Mouse (Mus musculus) kidney, adult 2 months (tissue): ENCODE data around the gene Sspo.

Experiments
- CTCF ChIP-seq: fragments of 200-500 bp; conservative IDR thresholded peaks from 2 replicates; pipeline ENCODE4 v1.5.1; 2011; ENCODE audit warnings: low read depth, mild to moderate bottlenecking, control low read depth, low read length, moderate library complexity, mixed read lengths; ENCODE audit not compliant: insufficient read depth, insufficient read length
- POLR2A ChIP-seq: fragments of 200-500 bp; IDR thresholded peaks from one replicate; pipeline ENCODE4 v1.6.1; 2011; ENCODE audit warnings: low read depth, low read length, control low read depth

DNA sequence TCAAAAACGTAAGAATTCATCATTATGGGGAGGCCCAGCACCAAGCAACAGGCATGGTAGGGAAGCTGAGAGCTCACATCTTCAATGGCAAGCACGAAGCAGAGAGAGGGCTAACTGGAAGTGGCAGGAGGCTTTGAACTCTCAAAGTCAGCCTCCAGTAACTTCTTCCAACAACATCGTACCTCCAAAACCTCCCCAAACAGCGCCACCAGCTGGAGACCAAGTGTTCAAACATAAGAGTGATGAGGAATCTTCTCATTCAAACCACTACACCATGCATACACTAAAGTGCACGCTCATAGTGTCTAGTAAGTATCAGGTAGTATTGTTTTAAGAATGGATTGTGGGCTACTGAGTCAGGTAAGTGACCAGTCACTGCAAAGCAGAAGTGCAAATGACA, 24.0 kb upstream of the Sspo start:
- TF ChIP-seq CTCF = no peak; the same call in 1 of the 2 replicates
- no peak for TF ChIP-seq POLR2A
